Mouse (Mus musculus) retina, postnatal 1 day (tissue): ENCODE data around the gene Usp7.

Experiments
- DNase-seq: peaks from one replicate; pipeline ENCODE4 v3.0.0-alpha.2; 2012

Gene Usp7

DNA sequence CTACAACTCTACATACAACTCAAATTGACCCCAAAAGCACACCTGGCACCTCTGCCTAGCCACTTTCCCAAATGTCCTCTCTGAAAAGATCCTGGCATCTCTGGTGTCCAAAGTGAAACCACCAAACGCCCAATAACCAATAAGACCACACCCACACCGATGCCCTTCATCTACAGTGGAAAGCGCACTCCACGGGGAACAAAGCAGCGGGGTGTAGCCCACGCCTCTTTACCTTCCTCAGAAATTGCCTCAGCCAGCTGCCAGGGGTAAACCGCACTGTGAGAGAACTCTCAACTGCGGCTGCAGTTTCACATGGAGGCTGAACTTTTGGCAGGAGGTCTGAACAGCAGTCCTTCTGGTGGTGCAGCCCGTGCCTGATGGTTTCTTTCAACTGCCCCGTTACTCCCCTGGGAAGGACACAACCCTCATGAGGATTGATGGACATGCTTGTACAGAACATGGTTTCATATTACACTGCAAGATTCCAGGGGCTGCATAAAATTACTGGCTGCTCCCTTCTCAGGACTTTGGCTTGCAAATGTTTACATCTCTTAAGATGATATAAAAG is 76.5 kb downstream of the Usp7 start:
- DNase-seq = no peak

DNA sequence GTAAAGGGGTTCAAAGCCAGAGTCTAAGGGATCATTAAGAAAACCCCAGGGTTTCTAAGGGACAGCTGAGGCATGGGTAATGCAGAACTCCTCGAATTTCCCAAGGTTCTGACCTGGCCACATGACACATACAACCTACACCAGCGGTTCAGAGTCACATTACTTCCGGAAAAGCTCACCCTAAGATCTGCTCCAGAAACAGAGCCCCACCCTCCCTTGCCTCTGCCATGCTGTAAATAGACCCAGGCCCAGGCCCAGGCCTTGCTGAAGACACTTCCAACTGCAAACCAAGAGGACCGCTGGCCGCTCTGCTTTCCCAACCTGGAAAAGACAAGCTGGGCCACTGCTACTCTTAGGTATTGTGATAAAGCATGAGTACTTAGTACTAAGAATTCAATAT is 77.3 kb downstream of the Usp7 start:
- no peak for DNase-seq

DNA sequence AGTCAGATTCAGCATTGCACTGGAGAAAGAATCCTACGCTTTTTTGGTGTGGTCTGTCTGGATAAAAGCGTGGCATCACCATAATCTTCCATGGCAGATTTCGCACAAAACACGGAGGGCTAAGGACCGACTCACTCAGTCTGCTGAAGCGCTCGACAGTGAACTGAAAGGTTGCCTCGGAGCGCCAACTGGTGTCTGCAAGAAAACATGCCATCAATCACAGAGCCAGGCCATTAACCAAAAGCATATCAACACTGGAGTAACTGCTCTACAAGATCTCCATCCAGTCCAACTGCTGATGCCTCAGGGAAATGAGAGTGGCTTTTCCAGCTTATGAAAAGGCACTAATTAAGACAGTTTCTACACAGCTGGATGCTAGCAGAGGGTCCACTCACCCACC is 80.1 kb downstream of the Usp7 start:
- no peak for DNase-seq

DNA sequence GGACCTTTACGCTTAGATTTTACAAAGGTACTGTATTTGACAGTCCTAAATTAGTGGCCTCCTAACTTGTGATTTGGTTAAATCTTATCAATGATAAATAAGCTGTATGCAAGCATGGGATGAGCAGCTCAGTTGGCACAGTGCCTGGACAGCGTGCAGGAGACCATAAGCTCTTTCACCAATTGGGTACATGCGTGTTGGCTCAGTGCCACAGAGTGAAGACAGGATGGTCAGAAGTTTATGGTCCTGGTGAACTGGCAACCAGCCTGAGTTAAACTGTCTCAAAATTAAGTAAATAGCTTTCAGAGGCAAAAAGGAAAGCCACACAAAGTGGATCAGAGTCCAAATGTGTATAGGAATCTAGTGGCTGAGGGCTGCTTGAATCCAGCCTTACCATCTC is 91.5 kb downstream of the Usp7 start:
- DNase-seq = peak; percentile 17

DNA sequence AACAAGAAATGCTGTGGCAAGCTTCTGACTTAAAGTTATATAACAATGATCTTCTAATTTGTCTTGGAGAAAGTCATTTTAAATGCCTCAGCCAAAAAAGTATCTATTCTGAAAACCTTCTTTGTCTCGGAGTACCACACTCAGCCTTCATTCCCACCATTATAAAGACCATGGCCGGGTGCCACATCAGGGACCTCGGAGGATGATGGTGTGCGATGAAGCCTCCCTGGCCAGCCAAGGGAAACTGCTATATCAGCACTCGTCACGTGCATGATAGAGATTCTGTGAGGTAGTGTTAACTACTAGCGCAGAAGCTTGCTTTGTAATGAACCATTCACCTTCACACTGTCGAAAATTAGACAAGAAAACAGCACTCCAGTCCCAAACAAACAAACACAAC is 92.6 kb downstream of the Usp7 start:
- DNase-seq = no peak

DNA sequence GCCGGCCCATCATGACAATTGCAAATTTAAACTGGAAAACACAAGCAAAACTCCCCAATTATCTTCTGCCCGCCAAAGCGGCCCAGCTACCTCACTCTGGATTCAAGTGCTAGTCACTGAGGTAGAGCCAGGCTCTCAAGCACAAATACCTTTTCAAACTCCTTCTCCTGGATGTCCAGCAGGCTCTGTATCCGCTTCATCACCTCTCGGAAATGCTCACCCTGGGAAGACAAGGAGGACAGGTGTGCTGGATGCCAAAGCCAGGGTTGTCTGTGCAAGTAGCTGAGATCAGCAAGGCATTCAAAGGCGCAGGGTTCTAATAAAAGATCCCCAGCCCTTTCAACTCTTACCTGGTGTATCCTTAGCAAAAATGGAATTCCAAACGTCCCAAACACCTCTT is 100.9 kb downstream of the Usp7 start:
- no peak for DNase-seq

DNA sequence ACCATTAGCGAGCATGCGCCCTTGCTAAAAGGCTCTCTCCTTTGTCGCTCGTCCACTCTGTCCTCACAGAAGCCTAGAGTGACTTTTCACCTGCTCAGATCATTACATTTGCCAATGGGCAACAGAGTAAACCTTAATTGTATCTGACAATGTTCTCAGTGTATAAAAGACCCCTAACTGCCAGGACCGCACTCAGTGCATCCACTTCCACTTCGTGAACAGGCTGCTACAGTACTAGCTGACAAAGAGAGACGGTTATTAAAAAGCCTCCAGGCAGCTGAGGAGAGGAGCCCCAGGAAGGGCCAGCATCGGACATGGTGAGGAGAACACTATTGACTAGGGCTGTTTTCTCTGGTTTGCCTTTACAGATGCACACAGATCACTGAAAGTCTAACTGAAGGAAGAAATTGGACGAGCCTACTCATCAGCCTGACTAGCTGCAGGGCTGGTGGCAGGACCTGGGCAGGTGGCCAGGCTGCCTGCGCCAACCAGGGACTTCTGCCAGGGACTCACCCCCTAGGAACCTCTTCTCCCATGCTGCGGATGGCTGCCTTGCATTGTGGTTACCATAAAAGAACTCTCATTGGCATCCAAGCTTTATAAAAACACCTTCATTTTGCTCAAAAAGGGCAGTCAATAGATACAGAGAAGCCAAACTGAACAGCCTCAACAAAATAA is 102.0 kb downstream of the Usp7 start:
- peak; percentile 49 for DNase-seq

DNA sequence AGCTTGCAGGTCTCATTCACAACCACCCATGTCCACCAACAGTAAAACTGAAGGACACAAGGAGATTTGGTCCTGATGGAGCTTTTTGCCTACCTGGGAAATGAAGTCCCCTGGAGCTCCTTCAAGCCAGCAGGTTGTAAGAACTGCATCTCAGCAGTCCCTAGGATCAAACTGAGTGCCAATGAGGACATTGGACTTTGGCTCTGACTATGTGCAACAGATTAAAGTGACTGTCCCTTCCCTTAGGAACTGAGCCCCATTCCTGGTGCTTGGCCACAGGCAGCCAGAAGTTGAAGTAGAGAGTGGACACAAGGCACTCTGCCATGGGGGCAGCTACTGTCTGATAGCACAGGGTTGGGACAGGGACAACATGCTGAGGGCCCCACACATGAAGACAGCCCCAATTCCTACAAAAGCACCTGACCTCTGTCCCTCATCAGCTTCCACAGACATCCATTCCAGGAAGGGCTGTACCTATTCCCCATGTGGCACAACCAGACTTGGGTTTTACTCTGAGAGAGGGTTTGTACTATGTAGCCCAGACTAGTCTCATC is 104.5 kb downstream of the Usp7 start:
- DNase-seq = no peak

DNA sequence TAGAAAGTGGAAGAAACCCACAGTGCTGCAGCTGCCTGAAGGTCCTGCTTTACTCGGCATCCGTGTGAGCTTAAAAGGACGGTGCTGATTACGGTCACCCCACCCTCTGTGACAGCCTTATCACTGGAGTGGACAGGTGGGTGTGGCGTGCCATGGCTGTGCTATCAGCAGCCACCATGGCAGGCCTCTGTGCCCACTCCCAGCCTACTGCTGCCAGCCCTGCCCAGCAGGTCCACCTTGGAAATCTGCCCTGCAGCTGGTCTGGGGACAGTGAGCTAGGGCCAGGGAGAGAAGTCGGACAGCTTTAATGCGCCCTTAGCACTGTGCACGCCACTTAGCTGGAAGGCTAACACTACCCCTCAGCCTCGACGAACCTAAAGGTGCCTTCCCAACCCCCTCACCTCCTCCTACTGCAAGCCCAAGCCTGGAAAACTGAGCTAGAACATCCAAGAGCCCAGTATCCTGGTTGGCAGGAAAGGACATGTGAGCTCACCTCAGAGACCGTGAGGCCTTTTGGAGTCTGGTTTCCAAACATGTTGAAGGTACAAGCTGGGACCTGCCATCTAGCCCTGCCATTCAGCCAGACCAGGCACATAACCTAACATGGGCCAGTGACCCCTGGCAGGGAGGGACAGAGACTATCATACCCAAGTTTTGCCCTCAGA is 105.1 kb downstream of the Usp7 start:
- no peak for DNase-seq

DNA sequence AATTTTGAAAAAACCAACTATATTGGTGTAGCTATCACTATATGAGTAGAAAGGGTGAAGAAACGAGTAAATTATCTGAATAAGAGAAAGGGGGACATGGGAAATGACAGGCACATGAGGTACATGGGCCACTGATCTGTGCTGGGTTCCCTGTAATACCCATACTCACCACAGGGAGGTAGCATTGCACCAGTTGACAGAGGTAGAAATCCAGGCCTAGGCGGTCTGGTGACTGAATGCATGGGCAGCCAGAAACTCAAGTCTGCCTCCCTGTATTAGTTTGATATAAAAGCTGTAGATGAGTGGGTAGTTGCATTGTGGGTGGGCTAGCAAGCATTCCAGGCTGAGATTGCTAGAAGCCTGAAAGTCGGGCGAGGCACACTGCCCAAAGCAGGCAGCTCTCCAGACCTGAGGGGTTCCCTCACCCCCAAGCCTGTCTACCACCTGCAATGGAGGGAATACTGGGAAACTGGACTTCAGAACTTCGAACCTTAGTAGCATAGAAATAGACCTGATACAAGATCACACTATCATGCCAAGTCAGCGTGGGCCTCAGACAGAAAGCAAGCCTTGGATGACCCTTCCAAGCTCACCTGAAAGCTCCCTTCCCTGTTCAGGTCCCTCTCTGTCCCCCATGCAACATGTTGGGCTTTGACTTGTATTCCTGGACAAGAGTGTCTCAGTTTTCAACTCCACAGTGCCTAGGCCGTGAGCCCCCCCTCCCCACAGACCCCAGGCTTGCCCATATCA is 105.8 kb downstream of the Usp7 start:
- DNase-seq = peak; percentile 84

DNA sequence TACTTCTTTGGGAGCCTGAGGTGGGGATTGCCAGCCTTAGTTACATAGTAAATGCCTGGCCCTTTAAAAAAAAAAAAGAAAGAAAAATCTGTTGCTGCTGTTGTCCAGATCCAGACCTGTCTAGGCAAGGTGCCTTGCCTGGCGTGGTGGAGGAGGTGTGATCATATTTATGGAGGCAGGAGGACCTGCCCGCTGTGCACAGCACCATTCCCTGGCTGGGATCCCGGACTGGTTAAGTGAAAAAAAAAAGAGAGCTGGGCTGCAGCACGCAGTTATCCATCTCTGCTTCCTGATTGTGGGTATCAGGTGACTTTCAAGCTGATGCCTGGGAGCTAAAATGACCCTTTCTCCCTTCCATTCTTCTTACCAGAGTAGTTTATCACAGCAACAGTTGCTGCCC is 107.0 kb downstream of the Usp7 start:
- DNase-seq = no peak

DNA sequence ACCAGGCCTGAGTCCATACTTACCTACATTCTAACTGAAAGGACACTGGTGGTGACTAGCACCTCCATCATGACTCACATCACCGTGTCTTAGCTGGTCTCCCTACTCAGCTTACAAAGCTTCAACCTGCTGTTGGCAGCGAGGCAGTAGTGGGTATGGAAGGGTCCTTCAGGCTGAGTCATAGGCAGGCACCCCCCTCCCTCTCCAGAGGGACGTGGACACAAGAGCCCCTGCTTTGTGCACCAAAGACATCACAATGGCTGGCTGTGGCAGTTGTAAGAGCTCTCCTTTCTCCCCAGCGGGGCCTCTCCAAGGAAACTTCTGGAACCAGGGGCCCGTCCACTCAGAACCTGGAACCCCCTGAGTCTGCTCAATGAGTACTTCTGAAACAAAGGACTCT is 111.6 kb downstream of the Usp7 start, which contains the start of gene Gm5767:
Gm5767 (plus strand) TSS at position 301 of the 400 bp plus-strand sequence.
- no peak for DNase-seq

DNA sequence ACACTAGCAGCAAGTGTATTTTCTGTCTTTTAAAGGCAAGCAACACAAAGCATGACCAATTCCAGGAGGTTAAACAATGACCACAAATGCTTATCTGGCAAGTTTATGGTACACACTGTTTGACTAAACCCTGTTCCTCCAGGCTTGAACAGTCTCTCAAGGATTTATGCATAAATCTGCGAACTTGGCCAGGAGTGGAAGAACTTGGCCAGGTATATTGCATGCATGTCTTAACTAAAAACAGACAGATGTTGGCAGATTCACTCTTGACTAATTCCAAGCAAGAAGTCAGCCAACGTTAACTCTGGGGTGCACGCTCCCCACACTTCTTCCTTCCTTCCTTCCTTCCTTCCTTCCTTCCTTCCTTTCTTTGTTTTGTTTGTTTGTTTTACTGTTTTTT is 112.3 kb downstream of the Usp7 start:
- DNase-seq = no peak

DNA sequence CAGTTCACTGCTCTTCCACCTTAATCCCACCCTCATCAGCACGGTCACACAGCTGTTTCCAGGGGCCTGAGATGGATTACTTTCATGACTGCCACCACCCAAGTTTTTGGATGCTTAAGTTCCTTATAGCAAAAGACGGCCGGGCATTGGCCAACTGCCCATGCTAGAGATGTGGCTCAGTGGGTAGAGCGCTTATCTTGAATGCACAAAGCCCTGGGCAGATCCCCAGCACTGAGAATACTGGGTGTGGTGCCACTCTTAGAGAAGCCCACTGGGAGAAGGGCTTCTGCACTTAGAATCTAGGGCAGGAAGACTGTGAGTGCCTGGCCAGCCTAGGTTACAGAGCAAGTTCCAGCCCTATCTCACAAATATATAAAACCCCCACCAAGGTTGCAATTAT is 113.4 kb downstream of the Usp7 start:
- no peak for DNase-seq

DNA sequence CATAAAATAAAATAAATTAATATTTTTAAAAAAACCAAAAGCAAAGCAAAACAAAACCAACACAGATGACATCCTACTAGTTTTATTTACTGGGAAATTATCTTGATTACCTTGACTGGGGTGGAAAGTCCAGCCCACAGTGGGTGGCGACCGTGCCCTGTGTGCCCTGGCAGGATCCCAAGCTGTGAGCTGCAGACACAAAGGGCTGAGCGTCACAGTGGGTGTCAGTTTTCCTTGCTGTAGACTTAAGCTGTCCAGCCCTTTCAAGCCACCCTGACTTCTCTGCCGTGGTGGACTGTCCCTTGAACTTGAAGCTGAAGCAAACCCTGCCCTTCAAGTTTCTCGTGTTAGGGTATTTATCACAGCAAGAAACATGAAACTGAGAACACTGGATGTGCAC is 114.1 kb downstream of the Usp7 start:
- DNase-seq = no peak

DNA sequence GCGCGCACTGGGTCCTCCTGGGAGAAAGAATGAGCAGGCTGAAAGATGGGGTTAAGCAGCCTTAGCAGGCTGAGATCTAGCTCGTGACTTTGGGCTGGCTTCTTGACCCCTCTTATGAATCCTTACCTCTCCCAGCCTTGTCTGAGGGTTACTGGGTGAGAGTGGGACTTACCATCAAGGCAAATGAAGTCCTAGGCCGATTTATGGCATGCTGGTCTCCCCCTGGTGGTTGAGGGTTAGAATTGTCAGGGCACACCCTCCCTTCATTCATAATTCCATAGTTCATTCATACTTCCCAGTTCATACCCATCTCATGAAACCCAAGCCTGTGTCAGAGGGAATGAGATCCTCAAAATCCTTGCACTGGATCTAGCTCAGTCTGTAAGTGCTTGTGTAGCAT is 115.3 kb downstream of the Usp7 start:
- DNase-seq = peak; percentile 79

DNA sequence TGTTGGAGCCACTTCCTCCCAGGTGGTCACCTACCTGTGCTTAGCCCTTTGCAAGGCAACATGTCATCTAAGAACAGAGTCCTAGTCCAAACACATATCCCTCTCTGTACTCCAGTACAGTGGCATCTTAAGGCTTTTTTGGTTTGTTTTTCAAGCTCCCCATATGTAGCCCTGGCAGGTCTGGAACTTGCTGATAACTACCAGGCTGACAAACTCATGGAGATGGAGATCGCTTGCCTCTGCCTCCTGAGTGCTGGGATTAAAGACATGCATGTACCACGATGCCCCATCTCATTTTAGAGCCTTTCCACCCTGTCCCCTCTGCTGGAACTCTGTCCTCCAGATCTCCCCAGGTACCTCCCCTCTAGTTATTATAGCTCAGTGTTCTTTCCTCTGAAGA is 115.9 kb downstream of the Usp7 start:
- no peak for DNase-seq

DNA sequence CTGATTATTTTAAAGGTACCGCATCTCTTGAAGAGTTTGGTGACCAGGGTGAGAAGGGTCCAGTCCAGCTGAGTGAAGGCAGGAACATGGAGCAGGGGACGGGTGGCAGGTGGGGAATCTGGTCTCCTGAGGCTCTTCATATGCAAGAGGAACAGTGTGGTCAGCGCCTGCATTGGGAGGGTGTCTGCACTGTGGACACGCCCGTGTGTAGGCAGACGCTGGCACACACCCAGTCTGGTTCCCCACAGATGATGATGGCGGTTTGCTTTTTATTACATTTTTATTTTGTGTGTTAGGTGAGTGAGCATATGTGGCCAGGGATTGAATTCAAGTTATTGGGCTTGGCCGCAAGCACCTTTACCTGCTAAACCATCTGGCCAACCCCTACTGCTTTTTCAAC is 116.5 kb downstream of the Usp7 start:
- no peak for DNase-seq

DNA sequence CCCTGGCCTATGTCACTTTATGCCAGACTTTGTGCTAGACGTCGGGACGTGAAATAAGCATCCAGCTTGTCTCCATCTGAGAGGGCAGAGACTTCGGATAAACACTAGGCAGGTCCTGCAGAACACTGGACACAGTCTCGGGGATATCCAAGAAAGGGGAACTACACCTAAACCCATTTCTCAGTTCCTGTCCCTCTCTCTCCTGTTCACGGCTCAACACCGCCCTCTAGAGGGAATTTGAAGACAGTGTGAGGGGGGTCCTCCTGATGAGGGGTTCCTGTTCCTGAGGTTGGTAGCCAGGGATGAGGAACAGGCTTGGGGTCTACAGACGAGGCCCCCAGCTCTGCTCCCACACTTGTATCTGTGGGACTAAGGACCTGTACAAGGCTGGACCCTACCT is 117.9 kb downstream of the Usp7 start:
- peak; percentile 89 for DNase-seq

DNA sequence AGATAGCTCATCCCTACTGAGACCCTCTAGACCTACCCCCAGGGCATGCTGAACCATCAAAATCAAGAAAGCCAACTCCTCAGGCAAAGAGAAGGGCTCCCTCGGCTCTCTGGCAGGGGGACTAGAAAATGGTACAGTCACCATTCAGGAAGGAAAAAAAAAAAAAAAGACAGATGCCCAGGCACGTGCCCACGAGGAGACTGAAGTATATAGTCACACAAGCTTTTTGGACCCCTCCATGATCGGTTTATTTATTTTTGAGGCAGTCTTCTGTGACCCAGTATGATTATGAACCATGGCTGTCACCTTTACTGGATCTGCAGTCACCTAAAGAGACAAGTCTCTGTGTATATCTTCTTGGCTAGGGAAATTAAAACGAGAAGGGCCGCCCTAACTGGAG is 118.8 kb downstream of the Usp7 start:
- no peak for DNase-seq

DNA sequence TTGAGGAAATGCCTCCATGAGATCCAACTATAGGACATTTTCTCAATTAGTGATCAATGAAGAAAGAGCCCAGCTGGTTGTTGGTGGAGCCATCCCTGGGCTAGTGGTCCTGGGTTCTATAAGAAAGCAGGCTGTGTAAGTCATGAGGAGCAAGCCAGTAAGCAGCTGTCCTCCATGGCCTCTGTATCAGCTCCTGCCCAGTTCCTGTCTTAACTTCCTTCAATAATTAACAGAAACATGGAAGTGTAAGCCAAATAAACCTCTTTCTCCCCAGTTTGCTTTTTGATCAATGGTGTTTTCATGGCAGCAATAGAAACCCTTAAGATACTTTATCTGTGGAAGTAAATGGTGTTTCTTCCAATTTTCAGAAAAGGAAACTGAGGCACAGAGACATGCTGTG is 119.3 kb downstream of the Usp7 start:
- no peak for DNase-seq

DNA sequence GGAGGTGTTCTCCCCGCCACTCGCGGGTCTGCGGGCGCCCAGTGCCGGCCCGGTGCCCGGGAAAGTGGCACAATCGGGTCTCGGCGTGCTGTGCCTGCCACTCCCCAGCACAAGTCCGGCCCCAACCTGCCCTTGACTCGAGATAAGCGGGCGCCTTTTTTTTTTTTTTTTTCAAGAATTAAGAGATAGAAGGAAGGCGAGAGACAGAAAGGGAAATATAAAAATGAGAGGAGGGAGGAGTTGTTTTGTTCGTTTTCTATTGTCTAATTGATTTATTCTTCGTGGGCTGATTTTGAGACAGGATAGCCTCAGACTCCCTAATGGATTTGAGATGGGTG is 119.8 kb downstream of the Usp7 start:
- no peak for DNase-seq

DNA sequence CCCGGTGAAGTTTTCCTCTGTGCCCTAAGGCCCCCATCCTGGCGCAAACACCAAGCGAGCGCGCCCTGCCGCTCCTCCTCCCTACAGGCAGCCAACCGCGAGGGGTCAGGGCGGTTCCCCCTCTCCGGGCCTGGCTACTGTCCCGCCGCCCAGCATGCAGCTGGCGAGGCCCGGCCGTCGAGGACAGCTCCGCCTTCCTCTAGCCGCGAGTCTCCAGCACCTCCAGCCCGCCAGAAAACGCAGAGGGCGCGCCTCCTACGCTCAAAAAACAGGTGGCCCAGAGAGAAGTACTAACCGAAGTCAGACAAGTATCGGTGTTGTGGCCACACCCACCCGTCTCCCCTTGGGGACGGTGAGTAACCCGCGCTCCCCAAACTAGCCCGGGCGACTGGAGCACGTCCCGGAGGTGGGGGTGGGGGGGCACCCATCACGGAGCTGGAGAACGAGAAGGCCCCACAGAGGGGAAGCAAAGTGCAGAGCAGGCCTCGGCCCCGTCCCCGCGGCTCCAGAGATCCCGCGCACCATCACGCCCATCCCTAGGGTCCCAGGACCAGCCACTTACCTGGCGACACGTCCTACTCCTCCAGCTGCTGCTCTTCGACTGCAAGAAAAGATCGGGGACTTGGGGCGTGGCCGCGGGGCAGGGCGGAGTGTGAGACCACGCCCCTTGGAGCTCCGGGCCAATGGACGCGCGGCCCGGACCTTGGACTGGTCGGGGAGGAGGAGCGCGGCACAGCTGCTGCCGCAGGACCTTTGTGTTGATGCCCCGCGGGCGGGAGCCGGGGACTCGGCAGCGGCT is 120.4 kb downstream of the Usp7 start, which contains the start of gene Carhsp1:
Carhsp1 (minus strand) TSS at position 605 of the 799 bp plus-strand sequence.
- DNase-seq = peak; percentile 97
